Mouse (Mus musculus) liver, adult 2 months (tissue): ENCODE measurements around the gene Zc3h7b. TPM values are rescaled to one million over a fixed set of nuclear protein-coding genes. Genes with fewer than 3 reads are reported as not detected.
A peak's percentile ranks its signal among the peaks of the same experiment; 100 is the strongest.

ENCODE experiments used
- DNase-seq: peaks from one replicate; pipeline ENCODE4 v3.0.0-alpha.2; 2011; ENCODE audit warnings: low read depth, low spot score; ENCODE audit errors: extremely low read depth
- H3K27ac ChIP-seq: fragments of 200-500 bp; replicated peaks from 2 replicates; pipeline ENCODE4 v1.5.1; 2012; ENCODE audit warnings: low read depth, mild to moderate bottlenecking, control low read depth, inconsistent platforms, low read length; ENCODE audit not compliant: insufficient read depth
- H3K27me3 ChIP-seq: fragments of 200-500 bp; 2 replicates; pipeline ENCODE4 v1.6.1; 2012; ENCODE audit warnings: mild to moderate bottlenecking, moderate library complexity, low read length, inconsistent platforms; ENCODE audit not compliant: control insufficient read depth, insufficient read depth
- H3K36me3 ChIP-seq: fragments of 200-500 bp; 2 replicates; pipeline ENCODE4 v1.6.1; 2012; ENCODE audit warnings: low read length, inconsistent platforms; ENCODE audit not compliant: control insufficient read depth, insufficient read depth
- H3K4me1 ChIP-seq: fragments of 200-500 bp; 2 replicates; pipeline ENCODE4 v1.6.1; 2011; ENCODE audit warnings: low read length; ENCODE audit not compliant: control insufficient read depth, insufficient read depth
- H3K4me3 ChIP-seq: fragments of 200-500 bp; 2 replicates; pipeline ENCODE4 v1.5.1; 2011; ENCODE audit warnings: low read depth, mild to moderate bottlenecking, control low read depth, low read length, moderate library complexity; ENCODE audit not compliant: insufficient read depth
- H3K79me2 ChIP-seq: fragments of 200-500 bp; 2 replicates; pipeline ENCODE4 v1.6.1; 2012; ENCODE audit warnings: inconsistent platforms, mild to moderate bottlenecking, low read length, moderate library complexity; ENCODE audit not compliant: control insufficient read depth, insufficient read depth
- H3K9ac ChIP-seq: fragments of 200-500 bp; 2 replicates; pipeline ENCODE4 v1.6.1; 2012; ENCODE audit warnings: low read depth, mild to moderate bottlenecking, control low read depth, inconsistent platforms, low read length
- CTCF ChIP-seq: fragments of 200-500 bp; IDR thresholded peaks from 2 replicates; pipeline ENCODE4 v1.5.1; 2011; ENCODE audit warnings: low read depth, low read length, control low read depth
- POLR2A ChIP-seq: fragments of 200-500 bp; IDR thresholded peaks from 2 replicates; pipeline ENCODE4 v1.6.1; 2011; ENCODE audit warnings: low read length, control low read depth; ENCODE audit not compliant: insufficient read depth; ENCODE audit errors: extremely low read depth
- WGBS: fragments of 180-500 bp; shearing (Covaris S2); methylation state at CpG from one replicate; pipeline ENCODE4 v1.1.7; 2018; 5-methylcytosine and 5-hydroxymethylcytosine counted together
- polyA plus RNA-seq: library from polyadenylated mRNA; depleted of rRNA; stranded (reverse); fragments of >200 nt; gene quantifications from 2 replicates; pipeline ENCODE4 v1.2.3, GENCODE M21; 2012
- total RNA-seq: library from RNA; depleted of rRNA; stranded (reverse); fragments of >200 nt; gene quantifications from 2 replicates; pipeline ENCODE4 v1.2.3, GENCODE M21; 2014

Gene Zc3h7b
- total and polyA plus RNA-seq, 2 experiments = 7.4 to 13.1 TPM

DNA sequence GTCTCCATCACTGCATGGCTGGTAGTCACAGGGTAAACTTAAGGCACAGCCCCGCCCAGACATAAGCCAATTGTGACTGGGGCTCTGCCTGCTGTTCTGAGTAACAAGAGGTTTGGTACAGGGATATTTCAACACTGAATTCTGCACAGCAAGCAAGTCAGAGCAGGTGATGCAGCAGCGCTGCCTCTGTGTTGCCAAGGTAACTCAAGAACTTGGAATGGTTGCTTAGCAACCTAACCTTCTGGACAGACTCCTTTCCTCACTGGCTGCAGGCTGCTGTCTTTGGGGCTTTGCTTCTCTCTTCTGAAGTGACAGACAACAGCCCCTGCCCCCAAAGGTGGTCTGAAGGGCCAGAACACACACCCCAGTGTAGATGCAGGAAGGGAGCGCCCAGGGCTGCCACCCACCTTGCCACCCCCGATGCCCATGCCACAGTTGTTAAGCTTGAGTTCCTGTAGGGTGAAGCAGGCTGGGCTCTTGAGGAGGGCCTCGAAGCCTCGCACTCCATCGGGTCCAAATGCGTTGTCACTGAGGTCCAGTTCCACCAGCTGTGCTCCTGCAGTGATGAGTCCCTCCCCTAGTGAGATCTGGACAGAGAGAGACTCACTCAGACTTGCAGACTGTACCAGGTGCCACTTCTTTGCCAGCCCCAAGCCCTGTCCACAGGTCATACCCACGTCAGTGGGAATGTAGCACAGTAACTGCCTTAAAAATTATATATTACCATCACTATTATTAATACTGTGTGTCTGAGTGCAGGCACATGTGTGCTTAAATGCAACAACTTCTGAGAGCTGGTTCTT, 26.3 kb upstream of the Zc3h7b start:
- TF ChIP-seq CTCF = no peak
- TF ChIP-seq POLR2A = no peak
- no peaks in the 10 kb centered on the region for H3K27me3 ChIP-seq
- no peaks in the 10 kb centered on the region for H3K79me2 ChIP-seq
- no peak overlapping the region for H3K27ac ChIP-seq
- 96% methylated on average over 9 of the region's 9 CpGs for WGBS
- H3K4me1 ChIP-seq = no peaks in the 10 kb centered on the region
- DNase-seq = no peak
- no peak overlapping the region for H3K4me3 ChIP-seq
- no peak overlapping the region for H3K9ac ChIP-seq
- peaks cover 48% of the 10 kb centered on the region for H3K36me3 ChIP-seq

DNA sequence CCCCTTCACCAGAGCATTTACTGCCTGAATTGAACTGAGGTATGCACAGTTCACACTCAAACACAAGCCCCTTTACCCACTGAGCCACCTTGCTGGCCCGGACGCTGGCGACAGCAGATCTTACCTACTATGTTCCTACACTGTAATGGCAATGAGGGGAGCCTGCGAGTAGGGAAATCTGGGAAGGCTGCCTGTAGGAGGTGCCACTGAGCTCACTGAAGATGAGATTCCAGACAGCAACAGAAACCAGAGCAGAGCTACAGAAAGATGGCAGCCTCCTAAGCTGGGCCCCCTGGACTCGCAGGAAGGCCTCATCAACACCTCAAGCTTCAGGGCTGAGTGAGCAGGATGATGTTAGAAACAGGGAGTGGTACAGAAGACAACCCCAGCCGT, 25.7 kb upstream of the Zc3h7b start:
- Histone ChIP-seq H3K9ac (no peak overlapping the region), H3K36me3 (peaks cover 50% of the 10 kb centered on the region), H3K79me2 (no peaks in the 10 kb centered on the region), H3K4me1 (no peaks in the 10 kb centered on the region), H3K4me3 (no peak overlapping the region), H3K27me3 (no peaks in the 10 kb centered on the region), H3K27ac (no peak overlapping the region)
- no peak for TF ChIP-seq POLR2A
- TF ChIP-seq CTCF = peak; percentile 19; the same call in 1 of the 2 replicates
- no peak for DNase-seq
- WGBS = 94% methylated on average over 6 of the region's 6 CpGs

DNA sequence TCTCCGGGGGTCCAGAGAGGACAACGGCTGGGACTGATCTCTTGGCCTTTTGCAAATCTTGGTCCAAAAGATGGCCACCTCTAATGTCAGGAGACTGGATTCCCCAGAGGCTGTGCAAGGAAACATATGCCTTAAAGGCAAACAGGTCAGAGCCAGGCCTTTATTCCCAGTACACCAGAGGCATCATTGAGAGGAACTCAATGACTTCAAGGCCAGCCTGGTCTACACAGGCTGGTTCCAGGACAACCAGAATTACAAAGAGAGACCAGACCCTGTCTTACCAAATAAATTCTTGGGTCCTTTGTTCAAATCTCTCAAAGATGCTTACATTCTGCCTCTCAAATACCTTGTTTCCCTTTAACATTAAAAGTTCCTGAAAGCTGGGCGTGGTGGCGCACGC, 22.5 kb upstream of the Zc3h7b start:
- Histone ChIP-seq H3K36me3 (peaks cover 42% of the 10 kb centered on the region), H3K27me3 (no peaks in the 10 kb centered on the region), H3K9ac (no peak overlapping the region), H3K27ac (no peak overlapping the region), H3K4me3 (no peak overlapping the region), H3K79me2 (peaks cover 11% of the 10 kb centered on the region; the same call in 1 of the 2 replicates), H3K4me1 (no peaks in the 10 kb centered on the region)
- WGBS = 95% methylated on average over 5 of the region's 5 CpGs
- TF ChIP-seq CTCF = no peak
- TF ChIP-seq POLR2A = no peak
- no peak for DNase-seq

DNA sequence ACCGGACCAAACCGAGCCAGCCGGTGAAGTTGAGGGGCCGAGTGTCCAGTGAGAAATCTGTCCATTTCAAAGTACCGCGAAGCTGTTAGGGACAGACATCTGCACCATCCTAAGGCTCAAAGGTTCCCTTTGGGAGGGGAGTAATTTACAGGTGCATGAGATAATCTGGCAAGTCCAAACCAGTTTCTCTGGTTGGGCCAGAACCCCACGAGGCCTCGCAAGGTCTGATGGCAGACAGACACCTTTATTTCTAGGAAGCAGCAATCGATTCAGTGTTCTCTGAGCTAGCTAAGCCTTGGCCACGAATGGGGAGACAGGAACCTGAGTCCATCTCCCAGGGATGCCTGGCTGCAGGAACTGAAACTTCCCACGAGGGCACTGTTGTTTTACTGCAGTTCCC, 21.2 kb upstream of the Zc3h7b start:
- WGBS = 88% methylated on average over 11 of the region's 11 CpGs
- TF ChIP-seq CTCF (no peak), POLR2A (no peak)
- H3K36me3 ChIP-seq = peaks cover 37% of the 10 kb centered on the region
- no peak overlapping the region for H3K9ac ChIP-seq
- H3K4me3 ChIP-seq = no peak overlapping the region
- no peak for DNase-seq
- peaks cover 11% of the 10 kb centered on the region; the same call in 1 of the 2 replicates for H3K79me2 ChIP-seq
- peaks cover 5% of the 10 kb centered on the region for H3K4me1 ChIP-seq
- H3K27ac ChIP-seq = no peak overlapping the region
- no peaks in the 10 kb centered on the region for H3K27me3 ChIP-seq

DNA sequence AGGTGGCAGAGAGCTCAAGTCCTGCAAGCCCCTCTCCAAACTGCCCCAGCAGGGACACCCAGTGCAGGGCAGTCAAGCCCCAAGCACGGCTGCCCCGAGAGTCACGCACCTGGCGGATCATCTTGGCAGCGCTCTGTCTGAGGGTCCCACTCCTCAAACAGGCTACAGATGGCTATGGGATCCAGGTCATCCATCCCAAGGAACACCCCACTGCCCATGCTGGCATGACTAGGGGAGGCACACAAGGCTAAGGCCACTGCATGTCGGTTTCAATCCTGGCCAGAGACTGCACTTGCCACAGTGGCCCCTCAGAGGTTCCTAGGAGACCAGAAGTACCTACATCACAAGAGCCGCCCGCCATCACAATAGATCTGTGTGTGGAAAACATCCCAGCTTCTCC, 18.9 kb upstream of the Zc3h7b start:
- Histone ChIP-seq H3K4me1 (peaks cover 5% of the 10 kb centered on the region), H3K9ac (no peak overlapping the region), H3K36me3 (peaks cover 28% of the 10 kb centered on the region)

DNA sequence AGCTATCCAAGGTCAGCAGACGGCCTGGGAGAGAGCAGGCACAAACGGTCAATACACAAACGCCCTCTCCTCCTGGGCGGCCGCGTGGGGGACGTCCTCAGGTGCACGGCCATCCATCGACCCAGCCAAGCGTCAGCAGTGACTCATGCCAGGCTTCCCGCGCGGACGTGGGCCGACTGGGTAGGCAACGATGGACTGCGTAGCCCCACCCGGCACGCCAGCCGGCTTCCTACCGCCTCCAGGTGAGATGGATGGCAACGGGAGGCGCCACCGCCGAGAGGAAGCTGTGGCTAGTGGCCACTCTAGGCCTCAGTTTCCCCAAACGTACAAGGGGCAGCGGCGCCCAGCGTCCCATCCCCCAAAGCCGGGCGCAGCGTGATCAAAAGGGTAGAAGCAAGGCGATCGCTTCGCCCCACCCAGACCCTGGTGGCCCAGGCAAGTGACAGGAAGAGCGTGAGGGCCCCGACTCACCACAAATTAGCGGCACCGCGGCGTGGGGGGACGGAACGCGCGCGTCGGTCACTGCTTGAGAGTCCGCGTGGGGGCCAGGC, 15.5 kb upstream of the Zc3h7b start:
- Histone ChIP-seq H3K79me2 (peaks cover 11% of the 10 kb centered on the region; the same call in 1 of the 2 replicates), H3K27me3 (no peaks in the 10 kb centered on the region), H3K9ac (peak overlapping the region; percentile 85), H3K36me3 (peaks cover 1% of the 10 kb centered on the region; the same call in 1 of the 2 replicates), H3K27ac (peak overlapping the region; percentile 63), H3K4me1 (peaks cover 5% of the 10 kb centered on the region), H3K4me3 (peak overlapping the region; percentile 84)
- TF ChIP-seq CTCF (no peak), POLR2A (no peak)
- under 1% methylated on average over 49 of the region's 49 CpGs for WGBS
- DNase-seq = peak; percentile 67

More for the DNA sequence above, 18.9 kb upstream of the Zc3h7b start:
- H3K27ac ChIP-seq = no peak overlapping the region
- H3K79me2 ChIP-seq = peaks cover 11% of the 10 kb centered on the region; the same call in 1 of the 2 replicates
- WGBS = 97% methylated on average over 8 of the region's 8 CpGs
- no peak for TF ChIP-seq POLR2A
- no peak for TF ChIP-seq CTCF
- DNase-seq = no peak
- no peak overlapping the region for H3K4me3 ChIP-seq
- no peaks in the 10 kb centered on the region for H3K27me3 ChIP-seq
